Mouse (Mus musculus) adipose tissue, adult 10 weeks (tissue): ENCODE measurements around the gene Olfr1501. TPM values are rescaled to one million over a fixed set of nuclear protein-coding genes. Genes with fewer than 3 reads are reported as not detected.

Experiments
- polyA plus RNA-seq: library from polyadenylated mRNA; stranded (reverse); fragments of 350-450 nt; fragmentation: Illumina TruSeq; extraction: RNeasy Lipid Tissue Mini Kit (QIAGEN cat#74804); gene quantifications from one replicate; pipeline ENCODE4 v1.2.3, GENCODE M21; 2014; ENCODE audit warnings: low read depth, low replicate concordance

Gene Olfr1501
- polyA plus RNA-seq = not detected

GRCm38 (mm10) chr19:13850592-13850991 is at the start of gene Olfr1501:
Gene Olfr1501, minus strand, starts transcription at chr19:13850692.

GRCm38 (mm10) chr19:13897828-13898227 is 47.3 kb upstream of the Olfr1501 start, which contains the start of gene Olfr1504:
Gene Olfr1504, minus strand, starts transcription at chr19:13897928.

GRCm38 (mm10) chr19:13861495-13861894 is 11.0 kb upstream of the Olfr1501 start, which contains the start of gene Olfr1502:
Gene Olfr1502, plus strand, starts transcription at chr19:13861795.

GRCm38 (mm10) chr19:13830388-13830787 is 20.1 kb downstream of the Olfr1501 start, which contains the start of gene Olfr1500:
Gene Olfr1500, minus strand, starts transcription at chr19:13830488.

GRCm38 (mm10) chr19:13819347-13819746 is 31.1 kb downstream of the Olfr1501 start, which contains the start of gene Olfr1499:
Gene Olfr1499, minus strand, starts transcription at chr19:13819447.

GRCm38 (mm10) chr19:13798102-13798501 is 52.4 kb downstream of the Olfr1501 start, which contains the start of gene Olfr1497:
Gene Olfr1497, minus strand, starts transcription at chr19:13798202.

Other genes with a start within 250 kb of the Olfr1501 start
- not detected for gene Olfr1487, start 233.3 kb downstream of the Olfr1501 start, polyA plus RNA-seq
- gene Olfr1489, start 219.1 kb downstream of the Olfr1501 start, polyA plus RNA-seq = not detected
- not detected for gene Olfr1490, start 199.6 kb downstream of the Olfr1501 start, polyA plus RNA-seq
- not detected for gene Olfr1491, start 153.4 kb downstream of the Olfr1501 start, polyA plus RNA-seq
- not detected for gene Olfr1493-ps1, start 127.4 kb downstream of the Olfr1501 start, polyA plus RNA-seq
- not detected for gene Olfr1494, start 111.0 kb downstream of the Olfr1501 start, polyA plus RNA-seq
- not detected for gene Olfr1495, start 86.1 kb downstream of the Olfr1501 start, polyA plus RNA-seq
- gene Olfr1496, start 72.8 kb downstream of the Olfr1501 start, polyA plus RNA-seq = not detected
- not detected for gene Olfr1497, start 52.5 kb downstream of the Olfr1501 start, polyA plus RNA-seq
- gene Olfr1499, start 31.2 kb downstream of the Olfr1501 start, polyA plus RNA-seq = not detected
- not detected for gene Olfr1500, start 20.2 kb downstream of the Olfr1501 start, polyA plus RNA-seq
- gene Olfr1502, start 11.1 kb upstream of the Olfr1501 start, polyA plus RNA-seq = not detected
- not detected for gene Olfr1504, start 47.2 kb upstream of the Olfr1501 start, polyA plus RNA-seq
- gene Olfr1505, start 62.8 kb upstream of the Olfr1501 start, polyA plus RNA-seq = not detected